Mouse (Mus musculus): ENCODE results near the gene Ube2j1. TPM values are rescaled to one million over a fixed set of nuclear protein-coding genes. Genes with fewer than 3 reads are reported as not detected.

The Ube2j1 gene
- total RNA-seq, 2 experiments from 2014 or later: 59.9 to 61.3 TPM

GRCm38 (mm10) chr4:33068894-33069293 is 37.7 kb downstream of the Ube2j1 start:
- no peak for ATAC-seq (ENCODE audit: poor library complexity, severe bottlenecking)

- ATAC-seq (ENCODE audit: poor library complexity, severe bottlenecking): no peak
Measured at GRCm38 (mm10) chr4:33070326-33070725, 39.1 kb downstream of the Ube2j1 start.

GRCm38 (mm10) chr4:33071337-33071736 is 40.1 kb downstream of the Ube2j1 start:
- no peak for ATAC-seq (ENCODE audit: poor library complexity, severe bottlenecking)

GRCm38 (mm10) chr4:33072526-33073161 is 41.4 kb downstream of the Ube2j1 start:
- peak; percentile 95 for ATAC-seq (ENCODE audit: poor library complexity, severe bottlenecking)

GRCm38 (mm10) chr4:33074406-33074805 is 43.2 kb downstream of the Ube2j1 start:
- ATAC-seq (ENCODE audit: poor library complexity, severe bottlenecking): no peak

- no peak for ATAC-seq (ENCODE audit: poor library complexity, severe bottlenecking)
Measured at GRCm38 (mm10) chr4:33074851-33075250, 43.6 kb downstream of the Ube2j1 start.

- ATAC-seq (ENCODE audit: poor library complexity, severe bottlenecking): no peak
Measured at GRCm38 (mm10) chr4:33075776-33076524, 44.7 kb downstream of the Ube2j1 start.

- ATAC-seq (ENCODE audit: poor library complexity, severe bottlenecking): no peak
Measured at GRCm38 (mm10) chr4:33077161-33077560, 45.9 kb downstream of the Ube2j1 start.

GRCm38 (mm10) chr4:33077724-33078123 is 46.5 kb downstream of the Ube2j1 start:
- ATAC-seq (ENCODE audit: poor library complexity, severe bottlenecking): no peak

GRCm38 (mm10) chr4:33078492-33078891 is 47.3 kb downstream of the Ube2j1 start:
- ATAC-seq (ENCODE audit: poor library complexity, severe bottlenecking): no peak

- no peak for ATAC-seq (ENCODE audit: poor library complexity, severe bottlenecking)
Measured at GRCm38 (mm10) chr4:33099118-33099694, 68.0 kb downstream of the Ube2j1 start.

Other genes with a start within 250 kb of the Ube2j1 start
- gene Lyrm2, start 231.2 kb upstream of the Ube2j1 start, total RNA-seq (2015): 32.5 and 46.5 TPM in 2 replicates
- gene Lyrm2, start 231.2 kb upstream of the Ube2j1 start, total RNA-seq (2017): 71.2 and 77.3 TPM in 2 replicates
- gene Ankrd6, start 80.6 kb upstream of the Ube2j1 start, total RNA-seq (2015): 0.42 TPM in 1 of 2 replicates, not detected in the other
- 0.33 TPM in 1 of 2 replicates, not detected in the other for gene Ankrd6, start 80.6 kb upstream of the Ube2j1 start, total RNA-seq (2017)
- 0.33 and 3.5 TPM in 2 replicates for gene Rragd, start 48.4 kb upstream of the Ube2j1 start, total RNA-seq (2015)
- 0.24 and 0.44 TPM in 2 replicates for gene Rragd, start 48.4 kb upstream of the Ube2j1 start, total RNA-seq (2017)
- not detected in 2 replicates for gene Gabrr2, start 31.6 kb downstream of the Ube2j1 start, total RNA-seq (2015)
- gene Gabrr2, start 31.6 kb downstream of the Ube2j1 start, total RNA-seq (2017): 0.18 TPM in 1 of 2 replicates, not detected in the other
- not detected in 2 replicates for gene Gabrr1, start 101.1 kb downstream of the Ube2j1 start, total RNA-seq (2015)
- not detected in 2 replicates for gene Gabrr1, start 101.1 kb downstream of the Ube2j1 start, total RNA-seq (2017)
- gene Pm20d2, start 158.3 kb downstream of the Ube2j1 start, total RNA-seq (2015): not detected in 2 replicates
- gene Pm20d2, start 158.3 kb downstream of the Ube2j1 start, total RNA-seq (2017): not detected in 2 replicates
- gene Srsf12, start 177.6 kb downstream of the Ube2j1 start, total RNA-seq (2015): 0.18 TPM in 1 of 2 replicates, not detected in the other
- gene Srsf12, start 177.6 kb downstream of the Ube2j1 start, total RNA-seq (2017): not detected in 2 replicates

All from megakaryocyte, adult 5-6 weeks (primary cell).